Mouse (Mus musculus): ENCODE results near the gene Zfp119b.
A peak's percentile ranks its signal among the peaks of the same experiment; 100 is the strongest.

Zfp119b gene

GRCm38 (mm10) chr17:55949400-55949799 lies at the start of gene Zfp119b:
Gene Zfp119b, minus strand, starts transcription at chr17:55949500.
- DNase-seq (ENCODE audit: low read depth, low spot score) = no peak

- no peak for DNase-seq (ENCODE audit: low read depth, low spot score)
Observed at GRCm38 (mm10) chr17:55996007-55996406, 46.7 kb upstream of the Zfp119b start.

- DNase-seq (ENCODE audit: low read depth, low spot score) = no peak
Observed at GRCm38 (mm10) chr17:55990278-55990898, 41.1 kb upstream of the Zfp119b start.

GRCm38 (mm10) chr17:55986030-55986961 lies 37.0 kb upstream of the Zfp119b start, which contains the start of gene Fsd1:
Gene Fsd1, plus strand, starts transcription at chr17:55986509.
- peak; percentile 73 for DNase-seq (ENCODE audit: low read depth, low spot score)

GRCm38 (mm10) chr17:55977301-55977700 lies 28.0 kb upstream of the Zfp119b start:
- no peak for DNase-seq (ENCODE audit: low read depth, low spot score)

GRCm38 (mm10) chr17:55976255-55976862 lies 27.1 kb upstream of the Zfp119b start:
- no peak for DNase-seq (ENCODE audit: low read depth, low spot score)

GRCm38 (mm10) chr17:55971453-55971852 lies 22.2 kb upstream of the Zfp119b start:
- DNase-seq (ENCODE audit: low read depth, low spot score) = no peak

- DNase-seq (ENCODE audit: low read depth, low spot score) = no peak
Observed at GRCm38 (mm10) chr17:55969966-55970891, 20.9 kb upstream of the Zfp119b start, which contains the start of gene Shd. Gene Shd, plus strand, starts transcription at chr17:55970467.

- peak; percentile 47 for DNase-seq (ENCODE audit: low read depth, low spot score)
Observed at GRCm38 (mm10) chr17:55969560-55969959, 20.3 kb upstream of the Zfp119b start.

GRCm38 (mm10) chr17:55968210-55968609 lies 18.9 kb upstream of the Zfp119b start:
- no peak for DNase-seq (ENCODE audit: low read depth, low spot score)

GRCm38 (mm10) chr17:55967186-55967585 lies 17.9 kb upstream of the Zfp119b start:
- no peak for DNase-seq (ENCODE audit: low read depth, low spot score)

- DNase-seq (ENCODE audit: low read depth, low spot score) = no peak
Observed at GRCm38 (mm10) chr17:55964996-55965395, 15.7 kb upstream of the Zfp119b start.

GRCm38 (mm10) chr17:55964496-55964895 lies 15.2 kb upstream of the Zfp119b start:
- no peak for DNase-seq (ENCODE audit: low read depth, low spot score)

- no peak for DNase-seq (ENCODE audit: low read depth, low spot score)
Observed at GRCm38 (mm10) chr17:55963171-55963570, 13.9 kb upstream of the Zfp119b start.

- DNase-seq (ENCODE audit: low read depth, low spot score) = no peak
Observed at GRCm38 (mm10) chr17:55961631-55962030, 12.3 kb upstream of the Zfp119b start.

GRCm38 (mm10) chr17:55960791-55961190 lies 11.5 kb upstream of the Zfp119b start:
- no peak for DNase-seq (ENCODE audit: low read depth, low spot score)

GRCm38 (mm10) chr17:55959946-55960740 lies 10.8 kb upstream of the Zfp119b start:
- DNase-seq (ENCODE audit: low read depth, low spot score) = no peak

GRCm38 (mm10) chr17:55958918-55959728 lies 9.8 kb upstream of the Zfp119b start, which contains the start of gene Yju2:
Gene Yju2, plus strand, starts transcription at chr17:55959099.
- peak; percentile 97 for DNase-seq (ENCODE audit: low read depth, low spot score)

GRCm38 (mm10) chr17:55958584-55958886 lies 9.2 kb upstream of the Zfp119b start:
- no peak for DNase-seq (ENCODE audit: low read depth, low spot score)

All from brain, embryonic 18.5 days (tissue).